Mouse (Mus musculus) erythroblast, embryonic 14.5 days (primary cell): ENCODE data around the gene Tlk2.

Source experiments
- GATA1 ChIP-seq: IDR thresholded peaks from 2 replicates; pipeline ENCODE4 v1.6.1; 2012; ENCODE audit warnings: low read length, inconsistent platforms, mixed read lengths
- TAL1 ChIP-seq: IDR thresholded peaks from 3 replicates; pipeline ENCODE4 v1.6.1; 2012; ENCODE audit warnings: low read length, inconsistent platforms, mixed read lengths

DNA sequence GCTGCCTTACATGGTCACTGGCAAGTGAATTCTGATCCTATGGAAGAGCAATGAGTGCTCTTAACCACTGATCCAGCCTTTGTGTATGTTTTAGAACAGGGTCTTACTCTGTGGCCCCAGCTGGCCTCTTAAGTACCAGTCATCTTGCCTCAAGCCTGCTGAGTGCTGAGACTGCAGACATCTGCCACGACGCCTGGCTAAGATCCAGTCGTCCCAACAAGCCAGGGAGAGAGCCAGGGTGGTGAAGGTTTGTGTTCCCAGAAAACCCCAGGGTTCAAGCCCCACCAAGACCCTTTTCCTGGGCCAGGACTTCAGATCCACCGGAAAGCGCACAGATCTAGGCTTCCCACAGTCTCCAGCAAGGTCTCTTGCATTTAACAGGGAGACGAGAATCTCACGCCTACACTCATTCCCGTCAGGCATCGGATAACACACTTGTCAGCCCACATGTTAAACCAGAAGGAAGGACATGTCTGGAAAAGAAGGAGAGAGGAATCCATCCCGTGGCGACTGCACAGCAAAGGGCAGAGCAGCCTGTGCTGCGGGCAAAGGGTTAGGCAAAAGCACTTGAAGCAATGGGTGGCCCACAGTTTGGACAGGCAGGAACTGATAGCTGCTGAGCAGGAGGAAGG is 133.8 kb downstream of the Tlk2 start:
- TF ChIP-seq TAL1: no peak
- no peak for TF ChIP-seq GATA1
